Mouse (Mus musculus) spleen, adult 2 months (tissue): Measurements from ENCODE around the gene Clec2l.

Experiments used
- CTCF ChIP-seq: fragments of 200-500 bp; IDR thresholded peaks from 2 replicates; pipeline ENCODE4 v1.5.1; 2011; ENCODE audit warnings: mild to moderate bottlenecking, inconsistent platforms; ENCODE audit not compliant: insufficient read depth, insufficient read length, insufficient replicate concordance; ENCODE audit errors: extremely low read depth
- POLR2A ChIP-seq: fragments of 200-500 bp; IDR thresholded peaks from 2 replicates; pipeline ENCODE4 v1.6.1; 2011; ENCODE audit warnings: low read depth, low read length, inconsistent platforms

DNA sequence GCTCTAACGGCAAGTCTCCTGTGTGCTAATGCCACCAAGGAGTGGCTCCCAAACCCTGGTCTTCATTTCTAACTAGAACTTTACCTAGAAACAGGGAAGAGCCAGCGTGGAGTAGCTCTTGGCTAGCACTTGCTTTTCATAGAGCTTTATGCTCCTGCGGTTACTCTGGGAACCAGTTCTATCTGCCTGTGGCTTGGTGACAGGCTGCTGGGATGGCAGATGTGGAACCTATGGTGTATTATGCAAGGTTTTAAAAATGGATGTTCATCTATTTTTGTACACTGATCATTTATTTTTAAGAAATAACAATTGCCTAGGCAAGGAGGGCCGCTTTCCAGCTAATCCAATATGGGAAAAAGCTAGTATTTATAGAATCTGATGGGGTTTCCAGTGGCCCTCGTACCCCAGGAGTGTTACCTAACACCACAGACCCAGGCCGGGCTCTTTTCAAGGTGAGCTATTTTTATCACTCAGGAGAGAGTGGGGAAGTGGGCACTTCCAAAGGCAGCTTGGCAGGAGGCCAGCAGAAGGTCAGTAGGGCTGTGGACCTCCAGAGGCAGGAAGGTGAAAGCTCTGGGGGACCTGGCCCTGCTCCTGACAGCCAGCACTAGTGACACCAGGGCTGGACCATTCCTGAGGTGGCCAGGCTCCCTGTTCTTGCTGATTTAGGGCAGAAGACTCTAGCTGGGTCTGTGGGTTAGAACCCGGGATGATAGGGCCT, 41.6 kb downstream of the Clec2l start:
- TF ChIP-seq CTCF: no peak
- no peak for TF ChIP-seq POLR2A
